Mouse (Mus musculus) heart, postnatal 0 days (tissue): Measurements from ENCODE around the gene Tsen2.

ENCODE experiments used
- CTCF ChIP-seq: IDR thresholded peaks from 2 replicates; pipeline ENCODE4 v1.5.1; 2016; ENCODE audit warnings: antibody characterized with exemption, control low read depth, low read depth
- EP300 ChIP-seq: IDR thresholded peaks from 2 replicates; pipeline ENCODE4 v1.6.1; 2016; ENCODE audit warnings: antibody characterized with exemption, low read depth

DNA sequence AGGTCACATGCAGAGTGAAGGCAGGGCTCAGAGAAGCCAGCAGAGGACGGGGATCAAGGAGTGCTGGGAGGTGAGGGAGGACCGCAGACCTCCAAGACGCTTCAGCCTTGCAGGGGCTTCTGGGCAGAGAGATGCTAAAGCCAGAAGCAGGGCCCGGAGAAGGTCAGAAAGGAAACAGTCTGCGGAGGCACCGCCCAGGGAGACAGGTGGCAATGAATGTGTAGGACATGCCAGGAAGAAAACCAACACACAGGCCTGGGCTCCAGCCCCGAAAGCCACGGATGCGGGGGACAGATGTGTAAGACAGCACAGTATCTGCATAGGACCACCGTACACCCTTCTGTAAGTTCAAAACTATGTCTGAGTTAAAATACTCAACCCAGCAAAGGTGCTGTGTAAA lies 44.2 kb upstream of the Tsen2 start:
- TF ChIP-seq CTCF = no peak
- no peak for TF ChIP-seq EP300
